Mouse (Mus musculus) ES-Bruce4 (cell line): Measurements from ENCODE around the gene Cul3. TPM values are rescaled to one million over a fixed set of nuclear protein-coding genes. Genes with fewer than 3 reads are reported as not detected.

ENCODE experiments used
- H3K27ac ChIP-seq: 2 replicates; pipeline ENCODE4 v1.5.1; 2012; ENCODE audit warnings: low read length, inconsistent platforms; ENCODE audit not compliant: insufficient read depth
- H3K27me3 ChIP-seq: 2 replicates; pipeline ENCODE4 v1.6.1; 2012; ENCODE audit warnings: mild to moderate bottlenecking, low read length, inconsistent platforms; ENCODE audit not compliant: control insufficient read depth, poor library complexity, insufficient read depth, severe bottlenecking
- H3K36me3 ChIP-seq: 2 replicates; pipeline ENCODE4 v1.6.1; 2012; ENCODE audit warnings: inconsistent platforms, mild to moderate bottlenecking, low read length, moderate library complexity; ENCODE audit not compliant: control insufficient read depth, poor library complexity, insufficient read depth, severe bottlenecking
- H3K4me1 ChIP-seq: one replicate; pipeline ENCODE4 v1.8.1; 2011; ENCODE audit warnings: low read length; ENCODE audit not compliant: control insufficient read depth, insufficient read depth
- H3K4me3 ChIP-seq: 2 replicates; pipeline ENCODE4 v1.5.1; 2011; ENCODE audit warnings: low read depth, mild to moderate bottlenecking, low read length
- H3K9ac ChIP-seq: 2 replicates; pipeline ENCODE4 v1.6.1; 2012; ENCODE audit warnings: low read depth, mild to moderate bottlenecking, inconsistent platforms; ENCODE audit not compliant: poor library complexity, severe bottlenecking
- H3K9me3 ChIP-seq: replicated peaks from 2 replicates; pipeline ENCODE4 v1.6.1; 2012; ENCODE audit warnings: mild to moderate bottlenecking, low read length, inconsistent platforms; ENCODE audit not compliant: control insufficient read depth, poor library complexity, insufficient read depth, severe bottlenecking
- CTCF ChIP-seq: IDR thresholded peaks from one replicate; pipeline ENCODE4 v1.8.1; 2011; ENCODE audit warnings: low read depth, low read length
- EP300 ChIP-seq: IDR thresholded peaks from 2 replicates; pipeline ENCODE4 v1.6.1; 2011; ENCODE audit warnings: low read depth, low read length; ENCODE audit not compliant: insufficient read depth
- POLR2A ChIP-seq: IDR thresholded peaks from one replicate; pipeline ENCODE4 v1.8.1; 2011; ENCODE audit warnings: low read length; ENCODE audit not compliant: insufficient read depth
- polyA plus RNA-seq: library from polyadenylated mRNA; stranded (reverse); fragments of >200 nt; gene quantifications from 2 replicates; pipeline ENCODE4 v1.2.4, GENCODE M21; 2011; ENCODE audit warnings: low read depth; ENCODE audit not compliant: missing spikeins, insufficient read depth, insufficient read length

The Cul3 gene
- polyA plus RNA-seq, 1 experiment = 196 TPM

DNA sequence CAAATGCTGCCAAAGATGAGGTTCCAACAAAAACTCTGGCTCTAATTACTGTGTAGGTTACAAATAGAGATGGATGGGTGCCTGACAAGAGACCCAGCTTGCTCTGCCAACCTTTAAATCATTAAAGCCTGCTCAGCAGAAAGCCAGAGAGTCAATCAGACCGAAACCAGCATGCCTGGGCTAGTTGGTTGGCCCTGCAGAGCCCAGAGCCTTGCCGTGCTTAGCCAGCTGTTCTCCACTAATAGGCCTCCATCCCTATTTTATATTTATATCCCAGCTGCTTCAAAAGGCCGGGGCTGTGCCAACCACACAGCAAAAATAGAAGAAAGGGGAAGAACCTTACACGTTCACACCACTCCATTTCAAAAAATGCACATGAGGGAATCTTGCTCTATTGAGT lies 119.1 kb downstream of the Cul3 start:
- Histone ChIP-seq H3K9ac (no peak overlapping the region), H3K4me1 (no peaks in the 10 kb centered on the region), H3K4me3 (no peak overlapping the region), H3K36me3 (no peaks in the 10 kb centered on the region), H3K27ac (no peak overlapping the region), H3K9me3 (peaks cover 5% of the 10 kb centered on the region; the same call in 1 of the 2 replicates), H3K27me3 (no peaks in the 10 kb centered on the region)
- TF ChIP-seq EP300 (no peak), POLR2A (no peak), CTCF (no peak)

DNA sequence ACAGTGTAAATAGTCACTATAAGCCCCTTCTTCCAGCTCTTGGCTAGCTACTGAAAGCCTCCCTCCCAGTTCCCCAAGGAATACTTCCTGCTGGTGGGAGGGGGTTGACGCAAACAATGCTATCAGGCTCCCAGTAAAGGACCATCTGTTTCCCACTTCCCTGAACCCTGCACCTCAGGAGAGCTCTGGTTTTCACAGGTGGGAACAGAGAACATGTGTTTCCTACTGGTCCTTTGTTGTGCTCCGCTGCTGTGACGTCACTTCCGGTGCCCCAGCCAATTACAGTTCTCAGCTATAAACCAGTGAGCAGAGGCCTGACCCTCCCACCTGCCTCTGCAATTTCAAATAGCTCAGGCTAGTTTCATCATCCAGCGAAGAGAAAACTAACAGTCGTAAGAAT lies 122.0 kb downstream of the Cul3 start, which contains the start of gene Fam124b:
Fam124b (minus strand) TSS at position 206 of the 400 bp plus-strand sequence.
- H3K4me3 ChIP-seq = no peak within 1 kb of the TSS
- H3K27me3 ChIP-seq = no peaks in the 10 kb centered on the region
- peaks cover 5% of the 10 kb centered on the region; the same call in 1 of the 2 replicates for H3K9me3 ChIP-seq
- TF ChIP-seq EP300 = no peak
- TF ChIP-seq CTCF = no peak
- TF ChIP-seq POLR2A = no peak
- H3K4me1 ChIP-seq = no peaks in the 10 kb centered on the region
- H3K27ac ChIP-seq = no peak within 1 kb of the TSS
- H3K36me3 ChIP-seq = no peaks in the 10 kb centered on the region
- H3K9ac ChIP-seq = no peak within 1 kb of the TSS

Other genes with a start within 250 kb of the Cul3 start
- not detected in 2 replicates for gene Fam124b, start 122.0 kb downstream of the Cul3 start, polyA plus RNA-seq
- gene Gm45261, start 121.0 kb upstream of the Cul3 start, polyA plus RNA-seq = not detected in 2 replicates